Mouse (Mus musculus): Measurements from ENCODE around the gene Sez6l. TPM values are rescaled to one million over a fixed set of nuclear protein-coding genes. Genes with fewer than 3 reads are reported as not detected.

Sez6l gene
- total and polyA plus RNA-seq, 2 experiments from 2014 or later = 48.4 to 73.8 TPM

GRCm38 (mm10) chr5:112391676-112392323, 185.2 kb downstream of the Sez6l start:
- WGBS = 74% methylated on average over 27 of the region's 27 CpGs
- H3K4me1 ChIP-seq (ENCODE audit: insufficient read depth) = 0 out of 2 replicates have a peak, but pooled peaks cover 17% of the 10 kb centered on the region
- TF ChIP-seq CTCF (IDR thresholded peaks at IDR 0.05; ENCODE audit: low read depth) = no peak
- peaks cover 34% of the 10 kb centered on the region for H3K36me3 ChIP-seq (ENCODE audit: insufficient read depth)
- H3K9me3 ChIP-seq (ENCODE audit: low read length) = no peaks in the 10 kb centered on the region
- ATAC-seq (no peak), DNase-seq (no peak)
- H3K4me2 ChIP-seq (ENCODE audit: low read depth) = no peak overlapping the region
- no peak overlapping the region for H3K4me3 ChIP-seq (ENCODE audit: low read depth, low read length)
- H3K27me3 ChIP-seq (ENCODE audit: insufficient read depth, low read length) = no peaks in the 10 kb centered on the region
- H3K27ac ChIP-seq (ENCODE audit: low read depth, low read length) = no peak overlapping the region
- H3K9ac ChIP-seq = no peak overlapping the region

- no peak overlapping the region for H3K27ac ChIP-seq (ENCODE audit: low read depth, low read length)
- no peak overlapping the region for H3K9ac ChIP-seq
- H3K4me3 ChIP-seq (ENCODE audit: low read depth, low read length) = no peak overlapping the region
- WGBS = 70% methylated on average over 16 of the region's 16 CpGs
- H3K9me3 ChIP-seq (ENCODE audit: low read length) = no peaks in the 10 kb centered on the region
- no peaks in the 10 kb centered on the region for H3K27me3 ChIP-seq (ENCODE audit: insufficient read depth, low read length)
- H3K4me1 ChIP-seq (ENCODE audit: insufficient read depth) = 0 out of 2 replicates have a peak, but pooled peaks cover 17% of the 10 kb centered on the region
- TF ChIP-seq CTCF (IDR thresholded peaks at IDR 0.05; ENCODE audit: low read depth) = no peak
- DNase-seq = no peak
- H3K36me3 ChIP-seq (ENCODE audit: insufficient read depth) = peaks cover 41% of the 10 kb centered on the region
- ATAC-seq = no peak
- H3K4me2 ChIP-seq (ENCODE audit: low read depth) = no peak overlapping the region
Observed at GRCm38 (mm10) chr5:112391002-112391401, 186.0 kb downstream of the Sez6l start.

GRCm38 (mm10) chr5:112389352-112389751, 187.6 kb downstream of the Sez6l start:
- Histone ChIP-seq H3K9me3 (ENCODE audit: low read length) (no peaks in the 10 kb centered on the region), H3K9ac (peak overlapping the region; percentile 33), H3K4me3 (ENCODE audit: low read depth, low read length) (no peak overlapping the region), H3K4me2 (ENCODE audit: low read depth) (no peak overlapping the region), H3K36me3 (ENCODE audit: insufficient read depth) (peaks cover 57% of the 10 kb centered on the region), H3K4me1 (ENCODE audit: insufficient read depth) (0 out of 2 replicates have a peak, but pooled peaks cover 17% of the 10 kb centered on the region), H3K27me3 (ENCODE audit: insufficient read depth, low read length) (no peaks in the 10 kb centered on the region), H3K27ac (ENCODE audit: low read depth, low read length) (no peak overlapping the region)
- DNase-seq (no peak), ATAC-seq (peak; percentile 33; the same call in 1 of the 2 replicates)
- WGBS = 75% methylated on average over 9 of the region's 9 CpGs
- TF ChIP-seq CTCF (IDR thresholded peaks at IDR 0.05; ENCODE audit: low read depth) = no peak

- Histone ChIP-seq H3K4me1 (ENCODE audit: insufficient read depth) (0 out of 2 replicates have a peak, but pooled peaks cover 4% of the 10 kb centered on the region), H3K9me3 (ENCODE audit: low read length) (no peaks in the 10 kb centered on the region), H3K9ac (no peak overlapping the region), H3K36me3 (ENCODE audit: insufficient read depth) (peaks cover 55% of the 10 kb centered on the region), H3K4me2 (ENCODE audit: low read depth) (no peak overlapping the region), H3K27me3 (ENCODE audit: insufficient read depth, low read length) (no peaks in the 10 kb centered on the region), H3K4me3 (ENCODE audit: low read depth, low read length) (no peak overlapping the region), H3K27ac (ENCODE audit: low read depth, low read length) (no peak overlapping the region)
- ATAC-seq = no peak
- no peak for DNase-seq
- 87% methylated on average over 2 of the region's 2 CpGs for WGBS
- TF ChIP-seq CTCF (IDR thresholded peaks at IDR 0.05; ENCODE audit: low read depth) = no peak
Observed at GRCm38 (mm10) chr5:112385973-112386372, 191.0 kb downstream of the Sez6l start.

- Histone ChIP-seq H3K9me3 (ENCODE audit: low read length) (no peaks in the 10 kb centered on the region), H3K4me3 (ENCODE audit: low read depth, low read length) (no peak overlapping the region), H3K4me2 (ENCODE audit: low read depth) (no peak overlapping the region), H3K9ac (no peak overlapping the region), H3K36me3 (ENCODE audit: insufficient read depth) (peaks cover 53% of the 10 kb centered on the region), H3K27me3 (ENCODE audit: insufficient read depth, low read length) (no peaks in the 10 kb centered on the region), H3K27ac (ENCODE audit: low read depth, low read length) (no peak overlapping the region), H3K4me1 (ENCODE audit: insufficient read depth) (0 out of 2 replicates have a peak, but pooled peaks cover under 1% of the 10 kb centered on the region)
- TF ChIP-seq CTCF (IDR thresholded peaks at IDR 0.05; ENCODE audit: low read depth) = no peak
- WGBS = 95% methylated on average over 13 of the region's 13 CpGs
- DNase-seq (no peak), ATAC-seq (no peak)
Observed at GRCm38 (mm10) chr5:112384805-112385472, 192.0 kb downstream of the Sez6l start.

GRCm38 (mm10) chr5:112382641-112383330, 194.2 kb downstream of the Sez6l start:
- H3K9ac ChIP-seq = no peak overlapping the region
- H3K27ac ChIP-seq (ENCODE audit: low read depth, low read length) = peak overlapping the region; percentile 40; the same call in 1 of the 2 replicates
- H3K27me3 ChIP-seq (ENCODE audit: insufficient read depth, low read length) = no peaks in the 10 kb centered on the region
- H3K4me2 ChIP-seq (ENCODE audit: low read depth) = no peak overlapping the region
- ATAC-seq = peak; percentile 54
- H3K9me3 ChIP-seq (ENCODE audit: low read length) = no peaks in the 10 kb centered on the region
- H3K36me3 ChIP-seq (ENCODE audit: insufficient read depth) = peaks cover 51% of the 10 kb centered on the region
- H3K4me1 ChIP-seq (ENCODE audit: insufficient read depth) = no peaks in the 10 kb centered on the region
- WGBS = 51% methylated on average over 17 of the region's 17 CpGs
- no peak overlapping the region for H3K4me3 ChIP-seq (ENCODE audit: low read depth, low read length)
- TF ChIP-seq CTCF (IDR thresholded peaks at IDR 0.05; ENCODE audit: low read depth) = no peak
- no peak for DNase-seq

All from forebrain, postnatal 0 days (tissue).